Mouse (Mus musculus): ENCODE measurements around the gene Cpsf6.

The Cpsf6 gene

DNA sequence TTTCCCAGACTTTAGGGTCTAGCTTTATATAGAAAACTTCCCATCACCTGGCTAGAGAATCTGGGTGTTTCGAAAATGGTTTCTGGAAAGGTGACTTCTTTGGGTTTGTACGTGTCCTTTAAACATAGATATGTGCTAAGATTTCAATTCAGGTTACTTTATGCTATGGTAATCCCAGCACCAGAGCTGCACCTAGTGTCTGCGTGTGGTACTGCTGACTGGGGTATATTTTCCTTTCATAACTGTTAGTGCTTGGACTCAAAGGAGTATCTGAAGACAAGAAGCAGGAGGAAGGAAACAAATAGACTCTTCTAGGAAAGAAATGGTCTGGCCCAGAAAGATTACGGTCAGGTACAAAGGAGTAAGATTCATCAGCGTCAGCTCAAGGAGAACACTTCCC, 49.3 kb downstream of the Cpsf6 start:
- DNase-seq (ENCODE audit: low spot score) = no peak

DNA sequence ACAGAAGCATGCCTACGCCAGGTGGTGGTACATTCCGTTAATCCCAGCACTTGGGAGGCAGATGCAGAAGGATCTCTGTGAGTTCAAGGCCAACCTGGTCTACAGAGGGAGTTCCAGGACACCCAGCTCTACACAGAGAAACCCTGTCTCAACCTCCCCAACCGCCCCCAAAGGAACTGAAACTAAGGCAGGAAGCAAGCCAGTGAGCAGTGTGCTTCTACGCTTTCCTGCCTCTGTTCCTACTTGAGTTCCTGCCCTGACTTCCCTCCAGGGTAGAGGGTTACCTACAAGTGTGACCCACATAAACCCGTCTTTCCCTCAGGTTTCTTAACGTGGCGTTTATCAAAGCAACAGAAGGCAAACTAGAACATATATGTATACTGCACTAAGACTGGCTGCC, 56.0 kb downstream of the Cpsf6 start:
- no peak for DNase-seq (ENCODE audit: low spot score)

DNA sequence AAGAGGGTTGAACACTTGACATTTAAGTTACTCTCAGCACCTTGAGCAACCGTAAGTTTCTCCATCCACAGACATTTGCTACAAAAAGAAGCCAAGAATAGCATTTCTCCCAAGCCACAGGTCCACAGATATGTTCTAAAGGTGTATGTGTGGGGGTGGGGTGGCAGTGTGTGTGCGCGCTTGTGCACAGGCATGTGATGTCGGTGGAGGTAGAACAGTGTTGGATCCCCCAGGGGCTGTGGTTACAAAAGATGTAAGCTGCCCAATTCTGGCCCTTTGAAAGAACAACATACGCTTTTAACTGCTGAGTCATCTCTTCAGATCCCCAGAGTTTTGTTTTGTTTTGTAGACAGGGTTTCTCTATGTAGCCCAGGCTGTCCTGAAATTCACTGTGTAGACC, 57.2 kb downstream of the Cpsf6 start:
- no peak for DNase-seq (ENCODE audit: low spot score)

- DNase-seq (ENCODE audit: low spot score) = no peak
These were observed 59.2 kb downstream of the Cpsf6 start for GRCm38 (mm10) chr10:117320571-117320981.

DNA sequence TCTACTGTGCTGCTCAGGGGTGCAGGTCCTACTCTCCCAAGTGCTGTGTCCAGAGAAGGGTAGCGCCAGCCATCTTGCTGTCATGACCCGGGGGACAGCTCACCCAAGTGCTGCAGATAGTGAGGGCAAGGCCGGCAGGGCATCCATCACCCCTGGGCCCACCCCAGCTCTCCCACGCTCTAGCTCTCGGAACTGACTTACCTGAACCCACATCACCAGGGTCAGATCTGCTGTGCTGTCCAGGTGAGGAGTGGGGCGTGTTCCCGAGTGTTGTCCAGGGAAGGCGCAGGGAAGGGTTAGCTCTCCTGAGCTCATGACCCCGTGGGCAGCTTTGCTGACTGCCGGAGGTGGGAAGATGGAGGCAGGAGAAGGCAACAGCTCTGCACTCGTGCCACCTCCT, 63.4 kb downstream of the Cpsf6 start:
- DNase-seq (ENCODE audit: low spot score) = no peak

GRCm38 (mm10) chr10:117313133-117313532, 66.7 kb downstream of the Cpsf6 start:
- DNase-seq (ENCODE audit: low spot score) = no peak

- no peak for DNase-seq (ENCODE audit: low spot score)
These were observed 67.6 kb downstream of the Cpsf6 start for GRCm38 (mm10) chr10:117312168-117312567.

- no peak for DNase-seq (ENCODE audit: low spot score)
These were observed 75.4 kb downstream of the Cpsf6 start for GRCm38 (mm10) chr10:117304371-117304770.

- DNase-seq (ENCODE audit: low spot score) = no peak
These were observed 78.1 kb downstream of the Cpsf6 start for GRCm38 (mm10) chr10:117301688-117302087.

GRCm38 (mm10) chr10:117299901-117300520, 79.8 kb downstream of the Cpsf6 start:
- DNase-seq (ENCODE audit: low spot score) = no peak

GRCm38 (mm10) chr10:117299106-117299505, 80.7 kb downstream of the Cpsf6 start:
- no peak for DNase-seq (ENCODE audit: low spot score)

GRCm38 (mm10) chr10:117298336-117298735, 81.5 kb downstream of the Cpsf6 start:
- no peak for DNase-seq (ENCODE audit: low spot score)
